Mouse (Mus musculus) hindbrain, embryonic 13.5 days (tissue): ENCODE results near the gene Dnajc6. TPM values are rescaled to one million over a fixed set of nuclear protein-coding genes. Genes with fewer than 3 reads are reported as not detected.

Experiments
- ATAC-seq: fragments of 200-750 bp; cut with Nextera tagmentation; 2 replicates; pipeline ENCODE4 v1.8.0; 2017; ENCODE audit warnings: moderate TSS enrichment; ENCODE audit not compliant: low FRiP score
- H3K27ac ChIP-seq: fragments of 300-500 bp; sonication (generic); 2 replicates; pipeline ENCODE4 v1.5.1; 2015; ENCODE audit warnings: inconsistent platforms, mild to moderate bottlenecking, moderate library complexity
- H3K27me3 ChIP-seq: fragments of 300-500 bp; sonication (generic); 2 replicates; pipeline ENCODE4 v1.6.1; 2015; ENCODE audit warnings: mild to moderate bottlenecking, inconsistent platforms
- H3K36me3 ChIP-seq: fragments of 300-500 bp; sonication (generic); 2 replicates; pipeline ENCODE4 v1.6.1; 2015; ENCODE audit warnings: mild to moderate bottlenecking, inconsistent platforms
- H3K4me1 ChIP-seq: fragments of 300-500 bp; sonication (generic); replicated peaks from 2 replicates; pipeline ENCODE4 v1.6.1; 2015; ENCODE audit warnings: inconsistent platforms
- H3K4me2 ChIP-seq: fragments of 300-500 bp; sonication (generic); 2 replicates; pipeline ENCODE4 v1.6.1; 2015; ENCODE audit warnings: inconsistent platforms, mild to moderate bottlenecking, moderate library complexity
- H3K4me3 ChIP-seq: fragments of 300-500 bp; sonication (generic); 2 replicates; pipeline ENCODE4 v1.5.1; 2015; ENCODE audit warnings: mild to moderate bottlenecking, inconsistent platforms
- H3K9ac ChIP-seq: fragments of 300-500 bp; sonication (generic); 2 replicates; pipeline ENCODE4 v1.6.1; 2015; ENCODE audit warnings: mild to moderate bottlenecking, inconsistent platforms
- H3K9me3 ChIP-seq: fragments of 300-500 bp; sonication (generic); 2 replicates; pipeline ENCODE4 v1.6.1; 2016; ENCODE audit warnings: inconsistent platforms
- WGBS: fragments of 180-500 bp; shearing (Covaris S2); methylation state at CpG from one replicate; pipeline ENCODE4 v1.1.7; 2015; 5-methylcytosine and 5-hydroxymethylcytosine counted together
- polyA plus RNA-seq: library from polyadenylated mRNA; unstranded; fragments of >200 nt; fragmentation: Nextera tagmentation; extraction: Ambion mirVana; gene quantifications from 2 replicates; pipeline ENCODE4 v1.2.1, GENCODE M21; 2015

Gene Dnajc6
- polyA plus RNA-seq, 1 experiment from 2014 or later = 31.2 TPM

GRCm38 (mm10) chr4:101470543-101470942, 25.9 kb upstream of the Dnajc6 start:
- WGBS = 67% methylated on average over 5 of the region's 5 CpGs
- Histone ChIP-seq H3K36me3 (no peaks in the 10 kb centered on the region), H3K9me3 (no peaks in the 10 kb centered on the region), H3K27me3 (no peaks in the 10 kb centered on the region), H3K27ac (no peak overlapping the region), H3K4me1 (no peaks in the 10 kb centered on the region), H3K4me3 (no peak overlapping the region), H3K9ac (no peak overlapping the region), H3K4me2 (no peak overlapping the region)
- no peak for ATAC-seq

DNA sequence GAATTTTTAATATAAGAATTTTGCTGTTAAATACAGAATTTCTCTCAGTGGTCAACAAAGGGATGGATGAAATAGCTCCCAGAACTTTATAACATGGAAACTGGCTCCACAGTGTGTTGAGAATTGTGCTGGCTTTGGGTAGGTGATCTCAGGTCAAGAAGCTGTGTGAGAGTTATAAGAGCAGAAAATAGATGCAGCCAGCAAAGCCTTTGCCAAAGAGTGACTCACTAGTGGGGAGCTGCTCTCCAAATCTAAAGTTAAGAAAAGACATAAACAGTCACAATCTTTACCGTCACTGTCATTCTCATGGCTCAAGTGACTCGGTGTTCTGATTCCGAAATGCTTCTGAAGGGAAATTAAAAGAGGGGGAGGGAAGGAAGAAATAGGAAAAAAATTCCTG, 23.7 kb upstream of the Dnajc6 start:
- no peak overlapping the region for H3K9ac ChIP-seq
- no peak overlapping the region for H3K4me3 ChIP-seq
- H3K27me3 ChIP-seq = no peaks in the 10 kb centered on the region
- no peak for ATAC-seq
- no peak overlapping the region for H3K27ac ChIP-seq
- H3K36me3 ChIP-seq = no peaks in the 10 kb centered on the region
- no peaks in the 10 kb centered on the region for H3K9me3 ChIP-seq
- 91% methylated on average over 3 of the region's 3 CpGs for WGBS
- no peak overlapping the region for H3K4me2 ChIP-seq
- H3K4me1 ChIP-seq = no peaks in the 10 kb centered on the region

DNA sequence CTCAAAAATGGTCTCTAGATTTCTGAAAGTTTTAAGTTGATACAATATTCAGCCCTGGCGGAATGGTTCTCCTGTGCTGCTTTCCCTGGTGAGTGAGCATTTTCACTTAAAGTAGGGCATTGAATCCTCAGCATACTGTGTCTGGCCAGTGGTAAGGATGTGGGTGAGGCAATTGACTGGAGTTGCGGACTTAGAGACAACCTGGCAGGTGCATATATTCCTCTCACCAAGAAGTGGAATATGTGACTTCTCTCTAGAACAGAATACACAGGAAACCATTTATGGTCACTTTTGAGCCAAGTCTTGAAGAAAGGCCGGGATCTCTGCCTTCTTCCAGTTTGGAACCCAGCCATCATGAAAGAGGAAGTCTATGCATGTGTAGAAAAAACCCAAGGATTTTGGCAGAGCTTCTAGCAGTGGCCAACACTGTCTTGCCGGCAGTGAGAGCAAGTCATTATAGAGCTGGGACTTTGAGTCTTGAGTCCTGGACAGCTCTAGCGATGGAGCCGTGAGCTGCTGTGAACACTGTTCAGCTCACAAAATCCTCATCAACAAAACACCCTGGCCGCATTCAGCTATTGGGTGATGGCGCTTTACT, 6.0 kb upstream of the Dnajc6 start:
- Histone ChIP-seq H3K4me3 (no peak overlapping the region), H3K36me3 (no peaks in the 10 kb centered on the region), H3K9ac (no peak overlapping the region), H3K27me3 (peaks cover 5% of the 10 kb centered on the region), H3K4me1 (no peaks in the 10 kb centered on the region), H3K4me2 (no peak overlapping the region), H3K9me3 (no peaks in the 10 kb centered on the region), H3K27ac (no peak overlapping the region)
- WGBS = 94% methylated on average over 8 of the region's 8 CpGs
- no peak for ATAC-seq

DNA sequence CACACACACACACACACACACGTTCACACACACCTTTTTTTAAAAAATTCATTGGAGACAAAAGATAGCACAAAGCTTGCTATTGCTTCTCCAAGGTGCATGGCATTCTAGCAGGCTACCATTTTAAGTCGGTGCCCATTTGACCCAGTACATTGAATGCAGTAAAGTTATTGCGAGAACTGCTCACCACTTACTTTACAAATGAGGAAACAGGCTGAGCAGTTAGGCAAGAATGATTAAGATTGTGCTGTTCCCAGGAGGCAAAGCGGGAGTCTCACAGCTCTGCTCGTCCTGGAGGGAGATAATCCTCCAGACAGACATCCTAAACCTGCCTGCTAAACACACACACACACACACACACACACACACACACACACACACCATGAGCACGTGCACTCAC, 4.7 kb upstream of the Dnajc6 start:
- H3K27ac ChIP-seq = no peak overlapping the region
- H3K9me3 ChIP-seq = no peaks in the 10 kb centered on the region
- peaks cover 7% of the 10 kb centered on the region for H3K4me1 ChIP-seq
- H3K4me3 ChIP-seq = no peak overlapping the region
- H3K36me3 ChIP-seq = no peaks in the 10 kb centered on the region
- 77% methylated on average over 6 of the region's 6 CpGs for WGBS
- H3K4me2 ChIP-seq = no peak overlapping the region
- no peak for ATAC-seq
- H3K9ac ChIP-seq = no peak overlapping the region
- peaks cover 17% of the 10 kb centered on the region for H3K27me3 ChIP-seq

GRCm38 (mm10) chr4:101493611-101494197, 2.7 kb upstream of the Dnajc6 start:
- Histone ChIP-seq H3K4me2 (no peak overlapping the region), H3K36me3 (no peaks in the 10 kb centered on the region), H3K27me3 (peaks cover 37% of the 10 kb centered on the region), H3K9ac (no peak overlapping the region), H3K9me3 (no peaks in the 10 kb centered on the region), H3K4me1 (peaks cover 16% of the 10 kb centered on the region), H3K4me3 (no peak overlapping the region), H3K27ac (no peak overlapping the region)
- ATAC-seq = no peak

GRCm38 (mm10) chr4:101496188-101496533, 287 bp upstream of the Dnajc6 start:
- Histone ChIP-seq H3K27ac (no peak overlapping the region), H3K9ac (peak overlapping the region; percentile 80), H3K4me3 (peak overlapping the region; percentile 68), H3K36me3 (no peaks in the 10 kb centered on the region), H3K4me2 (peak overlapping the region; percentile 96), H3K27me3 (peaks cover 47% of the 10 kb centered on the region), H3K9me3 (no peaks in the 10 kb centered on the region), H3K4me1 (peaks cover 16% of the 10 kb centered on the region)
- peak; percentile 61 for ATAC-seq
- WGBS = 2% methylated on average over 28 of the region's 28 CpGs

DNA sequence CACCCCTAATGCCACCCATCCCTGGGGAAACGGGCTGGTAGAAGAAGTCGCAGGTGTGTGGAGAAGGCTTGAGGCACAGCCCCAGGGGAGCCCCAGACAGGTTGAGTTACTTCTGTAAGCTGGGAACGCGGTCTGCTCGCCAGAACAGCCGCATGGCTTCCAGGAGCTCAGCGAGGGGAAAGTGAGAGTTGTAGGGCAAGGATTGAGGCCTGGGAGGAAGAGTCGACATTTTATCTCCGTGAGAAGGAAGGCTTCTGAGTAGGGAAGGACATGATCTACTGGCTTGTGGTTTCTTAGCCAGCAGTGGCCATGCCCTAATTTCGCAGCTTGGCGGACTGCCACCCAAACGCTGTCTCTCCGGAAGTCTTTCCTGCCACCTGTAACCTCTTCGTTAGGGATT, 888 bp downstream of the Dnajc6 start:
- peak overlapping the region; percentile 80; the same call in 1 of the 2 replicates for H3K9ac ChIP-seq
- no peaks in the 10 kb centered on the region for H3K36me3 ChIP-seq
- no peak for ATAC-seq
- H3K4me3 ChIP-seq = peak overlapping the region; percentile 68
- peaks cover 53% of the 10 kb centered on the region for H3K27me3 ChIP-seq
- 7% methylated on average over 14 of the region's 14 CpGs for WGBS
- H3K9me3 ChIP-seq = no peaks in the 10 kb centered on the region
- no peak overlapping the region for H3K27ac ChIP-seq
- peaks cover 16% of the 10 kb centered on the region for H3K4me1 ChIP-seq
- H3K4me2 ChIP-seq = peak overlapping the region; percentile 96

GRCm38 (mm10) chr4:101504470-101505007, 8.1 kb downstream of the Dnajc6 start:
- ATAC-seq = no peak
- Histone ChIP-seq H3K27me3 (0 out of 2 replicates have a peak, but pooled peaks cover 8% of the 10 kb centered on the region), H3K4me3 (no peak overlapping the region), H3K9me3 (no peaks in the 10 kb centered on the region), H3K36me3 (no peaks in the 10 kb centered on the region), H3K9ac (no peak overlapping the region), H3K27ac (no peak overlapping the region), H3K4me2 (no peak overlapping the region), H3K4me1 (peaks cover 10% of the 10 kb centered on the region)
- 49% methylated on average over 7 of the region's 7 CpGs for WGBS

- no peaks in the 10 kb centered on the region for H3K9me3 ChIP-seq
- H3K27me3 ChIP-seq = 0 out of 2 replicates have a peak, but pooled peaks cover 7% of the 10 kb centered on the region
- H3K4me2 ChIP-seq = no peak overlapping the region
- H3K4me3 ChIP-seq = no peak overlapping the region
- H3K27ac ChIP-seq = no peak overlapping the region
- no peak for ATAC-seq
- H3K9ac ChIP-seq = no peak overlapping the region
- no peaks in the 10 kb centered on the region for H3K36me3 ChIP-seq
- peaks cover 16% of the 10 kb centered on the region for H3K4me1 ChIP-seq
- 72% methylated on average over 2 of the region's 2 CpGs for WGBS
Observed at GRCm38 (mm10) chr4:101505966-101506365, 9.5 kb downstream of the Dnajc6 start.

- Histone ChIP-seq H3K4me2 (no peak overlapping the region), H3K27ac (no peak overlapping the region), H3K27me3 (0 out of 2 replicates have a peak, but pooled peaks cover 3% of the 10 kb centered on the region), H3K4me1 (peaks cover 16% of the 10 kb centered on the region), H3K9ac (no peak overlapping the region), H3K36me3 (no peaks in the 10 kb centered on the region), H3K9me3 (no peaks in the 10 kb centered on the region), H3K4me3 (no peak overlapping the region)
- no peak for ATAC-seq
Observed at GRCm38 (mm10) chr4:101506372-101506771, 9.9 kb downstream of the Dnajc6 start.

- Histone ChIP-seq H3K9ac (peak overlapping the region; percentile 71), H3K27me3 (no peaks in the 10 kb centered on the region), H3K4me3 (peak overlapping the region; percentile 55), H3K4me1 (peaks cover 16% of the 10 kb centered on the region), H3K36me3 (no peaks in the 10 kb centered on the region), H3K4me2 (peak overlapping the region; percentile 94), H3K9me3 (no peaks in the 10 kb centered on the region), H3K27ac (peak overlapping the region; percentile 59; the same call in 1 of the 2 replicates)
- WGBS = 10% methylated on average over 24 of the region's 24 CpGs
- peak; percentile 83 for ATAC-seq
Observed at GRCm38 (mm10) chr4:101507571-101508422, 11.3 kb downstream of the Dnajc6 start.

DNA sequence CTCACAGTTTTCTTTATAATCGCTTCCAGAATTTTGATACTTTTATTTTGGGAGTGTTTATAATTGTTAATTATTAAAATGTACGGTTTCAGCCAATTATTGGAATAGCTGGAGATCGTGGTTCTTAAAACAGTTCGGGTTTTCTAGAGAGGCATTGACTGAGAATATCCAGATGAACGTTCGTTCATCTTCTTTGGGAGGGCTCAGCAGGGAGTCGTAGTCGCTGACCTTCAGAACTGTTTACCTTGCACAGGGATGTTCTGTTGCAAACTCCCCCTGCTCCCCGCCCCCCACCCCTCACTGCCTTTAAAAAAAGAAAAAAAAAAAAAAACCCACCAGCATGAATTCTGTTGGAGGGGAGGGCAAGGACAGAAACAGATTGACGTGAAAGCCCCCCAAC, 12.0 kb downstream of the Dnajc6 start:
- Histone ChIP-seq H3K27me3 (no peaks in the 10 kb centered on the region), H3K36me3 (no peaks in the 10 kb centered on the region), H3K9ac (peak overlapping the region; percentile 81), H3K9me3 (no peaks in the 10 kb centered on the region), H3K4me2 (peak overlapping the region; percentile 94), H3K27ac (peak overlapping the region; percentile 79), H3K4me1 (peaks cover 16% of the 10 kb centered on the region), H3K4me3 (peak overlapping the region; percentile 55)
- ATAC-seq = no peak
- 1% methylated on average over 10 of the region's 10 CpGs for WGBS
